Mouse (Mus musculus) G1E (cell line): ENCODE measurements around the gene Sh3pxd2a. TPM values are rescaled to one million over a fixed set of nuclear protein-coding genes. Genes with fewer than 3 reads are reported as not detected.

Source experiments
- ATAC-seq: 2 replicates; pipeline ENCODE4 v1.8.0; 2016; ENCODE audit warnings: mild to moderate bottlenecking; ENCODE audit not compliant: insufficient number of reproducible peaks, poor library complexity, low FRiP score, severe bottlenecking; ENCODE audit errors: extremely low read depth
- DNase-seq: peaks from one replicate; pipeline ENCODE4 v3.0.0; 2012; ENCODE audit warnings: low spot score
- H3K27me3 ChIP-seq: 2 replicates; pipeline ENCODE4 v1.6.1; 2012; ENCODE audit warnings: mild to moderate bottlenecking, low read length, inconsistent platforms; ENCODE audit not compliant: insufficient read depth
- H3K36me3 ChIP-seq: replicated peaks from 2 replicates; pipeline ENCODE3; 2012; ENCODE audit warnings: mild to moderate bottlenecking, inconsistent platforms
- H3K4me1 ChIP-seq: 2 replicates; pipeline ENCODE4 v1.6.1; 2012; ENCODE audit warnings: low read depth, low read length, inconsistent platforms, mixed read lengths; ENCODE audit not compliant: insufficient read depth
- H3K4me3 ChIP-seq: 2 replicates; pipeline ENCODE4 v1.5.1; 2012; ENCODE audit warnings: low read depth, mild to moderate bottlenecking, inconsistent platforms, low read length, moderate library complexity, mixed read lengths
- H3K9me3 ChIP-seq: replicated peaks from 2 replicates; pipeline ENCODE4 v1.6.1; 2012; ENCODE audit warnings: inconsistent platforms
- CTCF ChIP-seq: IDR thresholded peaks from 2 replicates; pipeline ENCODE4 v1.5.1; 2012; ENCODE audit warnings: low read depth, low read length, inconsistent platforms, mixed read lengths
- GATA1 ChIP-seq: IDR thresholded peaks from 2 replicates; pipeline ENCODE4 v1.6.1; 2012; ENCODE audit warnings: borderline replicate concordance, low read length, inconsistent platforms, mixed read lengths
- GATA2 ChIP-seq: IDR thresholded peaks from 2 replicates; pipeline ENCODE4 v1.6.1; 2012; ENCODE audit warnings: low read depth, low read length, inconsistent platforms, borderline replicate concordance
- POLR2AphosphoS5 ChIP-seq: IDR thresholded peaks from 2 replicates; pipeline ENCODE4 v1.6.1; 2012; ENCODE audit warnings: low read depth, low read length, inconsistent platforms; ENCODE audit not compliant: insufficient replicate concordance
- TAL1 ChIP-seq: conservative IDR thresholded peaks from 2 replicates; pipeline ENCODE4 v1.6.1; 2012; ENCODE audit warnings: low read depth, low read length, inconsistent platforms, mixed read lengths
- polyA plus RNA-seq: library from polyadenylated mRNA; stranded (reverse); fragments of >175 nt; gene quantifications from 2 replicates; pipeline ENCODE4 v1.2.3, GENCODE M21; 2012
- total RNA-seq, 2 experiments: library from RNA; stranded (forward) in 1 of 2; stranded (reverse) in 1 of 2; fragments of 200-1000 nt in 1 of 2; fragments of >200 nt in 1 of 2; fragmentation: Nextera tagmentation in 1 of 2; gene quantifications; 2 replicates each; pipeline ENCODE4 v1.2.3; 2014 to 2017

Sh3pxd2a gene
- total and polyA plus RNA-seq, 3 experiments, result 0.16 TPM; not detected in 2

DNA sequence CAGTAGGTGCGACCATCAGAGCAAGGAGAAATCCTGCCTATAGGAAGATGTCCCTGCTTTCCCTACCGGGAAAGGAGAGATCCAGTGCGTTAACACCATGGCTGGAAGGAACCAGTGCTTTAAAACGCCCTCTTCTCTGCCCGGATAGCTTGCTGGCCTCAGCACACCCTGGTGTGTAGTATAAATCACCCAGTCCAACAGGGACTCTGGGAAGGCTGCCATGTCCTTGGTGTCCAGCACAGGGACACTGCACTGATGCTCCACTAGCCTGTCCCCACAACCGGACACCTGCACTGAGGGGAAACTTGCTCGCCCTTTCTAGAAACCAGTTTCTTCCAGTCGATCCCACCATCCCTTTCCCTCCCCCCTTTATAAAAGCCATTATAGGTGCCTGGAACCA is 28.0 kb downstream of the Sh3pxd2a start:
- TF ChIP-seq TAL1 (no peak), POLR2AphosphoS5 (no peak), GATA1 (no peak), CTCF (no peak), GATA2 (no peak)
- H3K27me3 ChIP-seq, result peaks cover 4% of the 10 kb centered on the region; the same call in 1 of the 2 replicates
- no peak for ATAC-seq
- no peak for DNase-seq
- no peak overlapping the region for H3K4me3 ChIP-seq
- H3K9me3 ChIP-seq, result no peaks in the 10 kb centered on the region
- no peaks in the 10 kb centered on the region; the same call in 1 of the 2 replicates for H3K4me1 ChIP-seq
- H3K36me3 ChIP-seq, result no peaks in the 10 kb centered on the region

DNA sequence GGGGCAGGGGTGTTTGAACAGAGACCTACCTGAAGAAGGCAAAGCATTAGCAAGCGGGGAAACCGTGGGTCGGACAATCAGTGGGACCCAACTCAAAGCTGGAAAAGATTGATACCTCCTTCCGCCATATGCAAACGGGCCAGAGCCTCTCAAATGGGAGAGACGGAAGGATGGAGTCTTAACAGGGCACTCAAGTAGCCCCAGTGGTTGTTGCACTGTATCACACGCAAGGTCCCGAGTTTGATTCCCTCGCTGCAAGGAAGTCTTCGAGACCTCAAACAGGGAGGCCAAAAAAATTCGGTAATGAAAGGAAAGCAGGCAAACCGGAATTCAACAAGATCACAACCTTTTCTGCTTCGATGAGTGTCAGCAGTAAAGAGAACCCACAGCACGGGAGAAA is 29.5 kb downstream of the Sh3pxd2a start:
- Histone ChIP-seq H3K36me3 (no peaks in the 10 kb centered on the region), H3K4me1 (no peaks in the 10 kb centered on the region; the same call in 1 of the 2 replicates), H3K27me3 (peaks cover 4% of the 10 kb centered on the region; the same call in 1 of the 2 replicates), H3K4me3 (no peak overlapping the region), H3K9me3 (no peaks in the 10 kb centered on the region)
- no peak for TF ChIP-seq GATA1
- ATAC-seq (no peak), DNase-seq (no peak)

DNA sequence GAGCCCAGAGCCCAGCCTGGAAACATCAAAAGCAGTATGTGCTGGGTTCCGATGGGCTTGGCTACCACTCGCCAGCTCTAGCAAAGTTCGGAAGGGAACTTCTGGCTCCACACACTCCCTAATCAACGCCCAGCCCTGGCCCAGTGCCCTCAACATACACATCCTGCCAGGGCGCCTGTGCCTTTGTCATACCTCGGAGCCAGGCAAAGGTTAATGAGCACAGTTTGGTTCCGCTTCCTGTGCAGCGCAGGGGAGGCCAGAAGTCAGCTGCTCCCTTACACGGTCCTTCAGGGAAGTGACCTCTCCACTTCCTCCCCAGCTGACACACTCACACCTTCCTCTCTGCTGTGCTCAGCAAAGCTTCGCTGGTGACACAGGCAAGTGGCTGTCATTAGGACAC is 31.9 kb downstream of the Sh3pxd2a start:
- Histone ChIP-seq H3K36me3 (no peaks in the 10 kb centered on the region), H3K4me3 (no peak overlapping the region)
- no peak for TF ChIP-seq GATA2
- no peak for TF ChIP-seq POLR2AphosphoS5
- TF ChIP-seq CTCF, result no peak

DNA sequence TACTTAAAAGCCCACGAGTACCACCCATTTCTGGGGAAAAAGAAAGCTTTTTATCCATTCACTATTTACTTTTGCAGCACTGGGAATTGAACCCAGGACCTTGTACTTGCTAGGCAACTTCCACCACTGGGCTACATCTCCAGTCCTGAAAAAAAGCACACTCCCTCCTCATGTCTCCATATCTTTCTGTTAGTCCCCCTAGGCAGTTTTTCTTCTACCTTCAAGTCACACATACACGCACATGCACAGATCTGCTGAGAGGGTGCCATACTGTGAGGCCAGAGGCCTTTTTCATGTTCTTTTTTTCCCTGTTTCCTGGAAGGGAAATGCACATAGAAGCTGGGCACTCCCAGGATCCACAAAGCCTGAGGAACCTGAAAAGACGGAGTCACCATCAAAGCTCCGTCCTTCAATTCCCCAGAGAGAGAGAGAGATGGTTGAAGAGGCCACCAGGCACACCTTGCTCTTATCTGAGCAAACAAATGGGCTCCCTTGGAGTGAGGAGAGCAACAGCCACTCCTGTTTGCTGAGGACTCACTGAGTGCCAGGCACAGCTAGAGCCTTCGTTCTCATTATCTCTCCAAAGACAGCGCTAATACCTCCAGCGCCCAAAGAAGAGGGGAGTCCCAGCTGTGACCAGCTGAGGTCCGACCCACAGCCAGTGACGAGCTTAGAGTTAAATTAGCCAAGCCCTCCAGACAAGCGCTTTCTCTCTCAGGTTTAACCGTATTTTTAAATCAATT is 32.8 kb downstream of the Sh3pxd2a start:
- no peak for DNase-seq
- TF ChIP-seq POLR2AphosphoS5 (no peak), GATA1 (no peak), TAL1 (no peak), GATA2 (no peak), CTCF (no peak)
- H3K36me3 ChIP-seq, result no peaks in the 10 kb centered on the region
- H3K9me3 ChIP-seq, result no peaks in the 10 kb centered on the region
- no peaks in the 10 kb centered on the region for H3K4me1 ChIP-seq
- H3K27me3 ChIP-seq, result peaks cover 6% of the 10 kb centered on the region; the same call in 1 of the 2 replicates
- no peak for ATAC-seq
- no peak overlapping the region for H3K4me3 ChIP-seq

More for the DNA sequence above, 31.9 kb downstream of the Sh3pxd2a start:
- Histone ChIP-seq H3K4me1 (no peaks in the 10 kb centered on the region), H3K27me3 (peaks cover 6% of the 10 kb centered on the region; the same call in 1 of the 2 replicates), H3K9me3 (no peaks in the 10 kb centered on the region)
- no peak for DNase-seq
- no peak for ATAC-seq

DNA sequence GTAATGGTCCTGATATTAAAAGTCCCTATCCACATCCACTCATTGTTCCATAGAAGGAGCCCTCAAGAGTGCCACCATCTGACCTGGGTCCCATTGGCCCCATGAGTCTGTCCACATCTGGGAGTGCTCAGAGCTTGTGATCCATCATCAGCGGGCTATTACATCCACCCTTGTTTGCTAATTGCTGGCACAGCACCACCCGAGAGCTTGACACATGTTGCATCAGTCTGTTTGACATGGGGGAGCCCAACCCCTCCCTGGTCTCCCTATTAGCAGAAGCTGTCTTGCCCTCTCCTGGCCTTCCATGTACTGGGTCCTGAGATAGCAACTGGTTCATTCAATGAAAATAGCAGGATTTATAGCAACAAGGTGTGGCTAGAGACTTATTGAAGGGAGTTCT is 34.0 kb downstream of the Sh3pxd2a start:
- TF ChIP-seq GATA2 (no peak), GATA1 (no peak), TAL1 (no peak), CTCF (no peak), POLR2AphosphoS5 (no peak)
- H3K4me1 ChIP-seq, result no peaks in the 10 kb centered on the region
- no peaks in the 10 kb centered on the region for H3K36me3 ChIP-seq
- ATAC-seq (no peak), DNase-seq (no peak)
- no peak overlapping the region for H3K4me3 ChIP-seq
- H3K9me3 ChIP-seq, result no peaks in the 10 kb centered on the region
- peaks cover 6% of the 10 kb centered on the region; the same call in 1 of the 2 replicates for H3K27me3 ChIP-seq

DNA sequence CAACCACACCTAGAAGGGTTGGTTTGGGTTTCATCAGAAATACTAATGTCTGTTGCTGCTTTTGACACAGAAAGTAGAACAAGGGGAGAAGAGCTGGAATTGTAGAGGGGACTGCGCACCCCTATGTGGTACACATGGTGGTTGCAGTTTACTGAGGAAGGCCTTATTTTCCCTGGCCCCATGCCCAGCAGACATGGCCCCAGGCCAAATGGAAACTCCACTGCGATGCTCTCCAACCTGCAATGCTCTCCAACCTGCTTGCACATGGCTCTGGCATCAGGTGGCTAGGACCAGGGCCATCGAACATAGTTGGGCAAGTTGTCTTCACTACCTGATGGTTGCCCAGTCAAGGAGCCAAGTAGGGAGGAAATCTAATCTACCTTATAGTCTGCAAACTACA is 35.0 kb downstream of the Sh3pxd2a start:
- Histone ChIP-seq H3K4me3 (no peak overlapping the region), H3K4me1 (no peaks in the 10 kb centered on the region), H3K36me3 (no peaks in the 10 kb centered on the region), H3K27me3 (peaks cover 6% of the 10 kb centered on the region; the same call in 1 of the 2 replicates), H3K9me3 (no peaks in the 10 kb centered on the region)
- ATAC-seq (no peak), DNase-seq (no peak)
- no peak for TF ChIP-seq POLR2AphosphoS5
- TF ChIP-seq GATA1, result no peak
- TF ChIP-seq TAL1, result no peak
- no peak for TF ChIP-seq GATA2
- no peak for TF ChIP-seq CTCF
